Mouse (Mus musculus) frontal cortex, postnatal 14 days (tissue): Measurements from ENCODE around the gene Abtb2.
A peak's percentile ranks its signal among the peaks of the same experiment; 100 is the strongest.

ENCODE experiments used
- DNase-seq, 2 experiments: peaks; one replicate each; pipeline ENCODE4 v3.0.0; 2022; ENCODE audit warnings: low spot score in 2 of 2

The Abtb2 gene

GRCm38 (mm10) chr2:103584093-103584492, 18.0 kb downstream of the Abtb2 start:
- no peak for DNase-seq

DNA sequence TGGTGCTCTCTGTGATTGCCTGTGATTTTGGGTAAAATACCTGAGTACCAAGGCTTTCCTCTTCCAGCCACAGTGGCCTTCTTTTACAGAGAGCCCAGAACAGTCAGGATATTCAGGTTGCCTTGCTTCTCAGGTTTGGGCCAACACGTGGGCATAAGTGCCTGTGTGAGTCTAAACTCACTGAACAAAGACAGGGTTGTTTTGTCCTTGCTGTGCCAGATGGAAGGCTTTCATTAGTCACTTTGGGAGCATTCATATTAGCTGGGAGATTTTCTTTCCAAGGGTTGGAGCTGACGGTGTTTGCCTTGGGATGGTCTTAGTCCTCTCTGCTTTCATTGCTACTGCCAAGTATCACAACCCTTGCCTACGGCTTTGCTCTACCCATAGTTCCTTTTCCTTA, 20.3 kb downstream of the Abtb2 start:
- no peak for DNase-seq

GRCm38 (mm10) chr2:103588776-103589175, 22.7 kb downstream of the Abtb2 start:
- DNase-seq, result no peak

DNA sequence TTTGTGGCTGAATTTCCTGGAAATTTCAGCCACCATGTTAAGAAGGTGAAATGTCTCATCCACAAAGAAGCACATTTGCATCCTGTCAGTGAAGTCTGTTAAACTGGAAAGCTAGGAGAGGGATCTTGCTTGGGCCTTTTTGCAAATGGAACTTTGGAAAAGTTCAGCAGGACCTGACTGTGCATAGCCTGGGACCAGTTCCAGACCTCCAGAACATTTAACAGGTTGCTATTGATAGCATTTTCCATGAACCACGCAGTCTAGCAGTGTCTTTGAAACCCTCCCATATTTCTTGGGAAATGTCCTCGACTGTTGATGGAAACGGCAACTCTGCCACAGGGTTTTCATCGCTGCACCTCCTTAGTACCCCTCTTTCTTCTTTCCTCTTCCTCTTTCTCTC, 23.3 kb downstream of the Abtb2 start:
- no peak for DNase-seq

DNA sequence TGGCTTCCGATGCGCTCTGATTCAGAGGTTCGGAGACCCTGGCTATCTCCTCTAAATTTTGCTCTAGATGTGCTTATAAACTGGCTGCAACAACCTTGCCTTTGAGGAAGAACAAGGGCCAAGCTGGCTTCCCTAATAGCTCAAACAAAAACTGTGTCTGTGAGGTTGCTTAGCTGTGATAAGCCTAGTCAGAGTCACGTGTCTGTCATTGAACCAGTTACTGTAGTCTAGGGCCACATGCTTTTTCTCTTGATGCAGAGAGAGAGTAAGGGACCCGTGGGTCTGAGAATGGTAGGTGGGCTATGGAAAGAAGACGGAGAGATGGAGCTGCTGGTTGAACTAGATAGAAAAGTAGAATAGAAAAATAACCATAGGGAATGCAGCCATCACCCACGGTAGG, 24.5 kb downstream of the Abtb2 start:
- no peak for DNase-seq

DNA sequence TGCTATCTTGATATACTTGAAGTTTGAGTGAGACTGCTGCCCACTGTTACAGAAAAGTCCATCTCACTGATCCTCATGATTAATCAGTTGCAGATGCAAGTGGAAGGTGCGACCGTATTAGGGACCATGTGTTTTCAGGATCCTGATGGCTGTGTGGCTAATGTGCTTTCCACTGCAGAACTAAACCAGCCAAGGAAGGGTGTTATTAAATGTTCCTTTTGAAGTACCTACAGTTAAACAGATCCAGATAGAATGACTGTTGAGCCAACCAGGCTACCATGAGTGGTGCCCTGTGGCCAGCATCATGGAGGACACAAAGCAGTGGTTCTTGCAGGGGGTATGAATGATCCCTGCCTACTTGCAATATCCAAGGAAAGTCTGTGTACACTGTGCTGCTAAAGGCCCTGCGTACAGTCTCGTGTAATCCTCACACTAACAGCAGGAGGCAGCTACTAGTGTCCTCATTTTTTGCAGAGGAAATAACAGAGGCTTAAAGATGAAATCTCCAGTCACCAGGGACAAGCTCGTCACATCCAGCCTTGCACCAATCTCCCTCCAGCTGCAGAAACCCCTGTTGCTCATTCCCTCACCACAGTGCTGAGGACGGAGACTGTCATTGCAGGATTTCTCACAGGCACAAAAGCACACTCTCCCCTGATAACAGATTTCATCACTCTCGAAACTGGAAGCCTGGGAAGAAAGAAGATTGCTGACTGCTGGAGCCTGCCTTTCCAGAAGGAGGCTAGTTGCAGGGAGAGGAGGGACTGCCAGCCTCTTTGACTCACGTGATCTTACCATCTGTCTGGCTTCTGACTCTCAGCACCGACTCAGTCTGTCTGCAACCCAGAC, 25.9 kb downstream of the Abtb2 start:
- peak; percentile 24 to 34 for DNase-seq

DNA sequence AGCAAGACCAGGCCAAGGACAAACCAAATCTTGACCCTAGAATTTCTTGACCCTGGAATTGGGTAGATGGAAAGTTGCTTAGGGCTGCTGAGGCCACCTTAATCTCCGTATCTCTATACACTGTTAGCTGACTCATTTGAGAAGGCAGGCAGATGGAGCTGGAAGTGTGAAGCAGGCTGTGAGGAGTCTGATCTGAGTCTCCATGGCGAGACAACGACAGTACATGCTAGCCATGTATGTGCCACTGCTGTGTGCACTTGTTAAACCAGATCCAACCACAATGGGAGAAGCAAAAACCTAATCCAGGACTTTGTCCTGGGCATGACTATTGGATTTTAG, 26.4 kb downstream of the Abtb2 start:
- no peak for DNase-seq

GRCm38 (mm10) chr2:103594592-103595011, 28.5 kb downstream of the Abtb2 start:
- DNase-seq, result no peak

- DNase-seq, result no peak
Measured at GRCm38 (mm10) chr2:103595028-103595651, 29.0 kb downstream of the Abtb2 start.

DNA sequence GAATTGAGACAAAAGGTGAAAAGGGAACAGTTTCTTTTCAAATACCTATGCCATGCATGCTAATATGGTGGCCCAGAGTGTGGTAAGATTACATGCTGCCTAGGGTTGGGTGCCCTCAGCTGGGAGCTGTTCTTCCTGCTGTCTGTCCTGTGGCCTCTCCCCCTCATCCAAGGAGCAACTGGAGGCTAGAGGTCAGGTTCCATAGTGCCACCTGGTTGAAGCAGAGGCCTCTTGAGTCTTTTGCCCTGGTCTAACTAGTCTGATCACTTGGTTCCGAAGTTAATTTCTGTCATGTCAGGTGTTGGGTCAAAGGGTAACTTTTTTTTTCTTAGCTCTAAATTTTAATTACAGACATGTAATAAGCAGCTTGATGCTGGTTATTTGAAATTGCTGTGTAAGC, 33.2 kb downstream of the Abtb2 start:
- no peak for DNase-seq

GRCm38 (mm10) chr2:103600165-103600891, 34.2 kb downstream of the Abtb2 start:
- DNase-seq, result peak; percentile 26 to 33

DNA sequence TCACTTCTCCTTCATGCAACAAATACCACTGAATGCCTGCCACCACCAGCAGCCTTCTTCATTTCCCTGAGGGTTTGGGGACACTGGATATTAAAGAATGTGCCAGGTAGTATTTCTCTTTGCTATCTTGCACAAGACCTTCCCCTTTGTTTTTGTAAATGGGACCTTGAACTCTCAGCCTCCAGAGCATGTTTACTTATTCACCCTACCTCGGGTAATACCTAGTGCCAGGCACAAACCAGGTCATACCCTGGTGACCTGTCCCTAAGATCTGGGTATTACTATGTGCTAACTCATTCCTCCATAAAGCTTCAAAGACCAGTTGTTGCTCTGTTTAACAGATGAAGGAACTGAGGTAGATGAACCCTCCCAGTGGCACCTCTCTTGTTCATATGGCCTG, 35.0 kb downstream of the Abtb2 start:
- no peak for DNase-seq

DNA sequence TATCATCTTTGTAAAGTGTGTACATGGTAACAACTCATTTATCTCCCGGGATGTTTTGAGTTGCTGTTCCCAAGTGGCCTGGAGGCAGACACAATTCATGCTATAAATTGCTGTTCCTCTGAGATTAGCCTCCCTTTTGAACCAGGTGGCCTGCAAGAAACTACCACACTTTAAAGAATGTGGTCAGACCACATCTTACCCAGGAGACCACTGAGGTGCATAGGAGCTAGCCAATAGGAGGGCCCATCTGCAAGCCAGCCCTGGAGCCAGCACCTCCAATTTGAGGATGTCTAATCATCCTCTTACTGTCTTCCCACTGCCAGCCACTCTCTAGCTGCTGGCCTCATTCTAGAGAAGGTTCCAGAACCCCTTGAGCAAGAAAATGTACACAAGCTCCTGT, 35.4 kb downstream of the Abtb2 start:
- DNase-seq, result no peak

GRCm38 (mm10) chr2:103603209-103603608, 37.1 kb downstream of the Abtb2 start:
- no peak for DNase-seq

DNA sequence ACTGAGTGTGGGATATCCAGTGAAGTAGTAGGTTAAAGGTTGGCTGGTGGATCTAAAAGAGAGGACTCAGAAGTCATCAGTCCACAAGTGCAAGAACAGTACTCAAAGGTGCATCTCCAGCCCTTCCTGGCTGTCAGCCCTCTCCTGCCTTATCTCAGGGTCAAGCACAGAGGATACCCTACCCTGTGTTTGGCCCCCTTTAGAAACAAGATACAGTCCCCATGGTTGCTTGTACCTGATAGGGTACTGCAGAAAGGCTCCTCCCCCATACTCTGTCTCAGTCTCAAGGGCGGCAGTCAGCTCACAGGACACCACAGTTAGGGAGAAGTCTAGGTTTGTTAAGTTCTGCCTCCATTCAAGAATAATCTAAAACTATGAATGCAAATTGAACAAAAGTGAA, 37.8 kb downstream of the Abtb2 start:
- DNase-seq, result no peak

- DNase-seq, result no peak
Measured at GRCm38 (mm10) chr2:103605805-103606498, 39.8 kb downstream of the Abtb2 start.

DNA sequence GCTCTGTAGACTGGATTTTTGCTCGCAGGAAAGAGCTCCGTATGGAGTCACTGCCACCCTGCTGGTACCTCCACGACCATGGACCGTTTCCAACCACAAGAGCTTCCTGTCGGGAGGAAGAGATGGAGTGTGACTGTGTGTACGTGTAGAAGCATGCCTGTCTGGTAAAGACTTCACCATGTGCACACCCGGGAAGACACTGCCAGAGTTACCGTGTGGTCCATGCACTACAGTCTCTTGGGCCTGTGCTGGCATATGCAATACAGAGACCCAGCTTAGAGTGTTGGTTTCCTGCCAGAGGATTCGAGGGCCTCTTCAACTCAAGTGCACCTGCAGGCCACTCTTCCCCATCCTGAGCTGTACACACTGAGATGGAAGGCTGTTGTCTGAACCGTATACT, 41.8 kb downstream of the Abtb2 start:
- no peak for DNase-seq

- no peak for DNase-seq
Measured at GRCm38 (mm10) chr2:103608947-103609346, 42.8 kb downstream of the Abtb2 start.

GRCm38 (mm10) chr2:103609499-103609898, 43.4 kb downstream of the Abtb2 start:
- DNase-seq, result no peak

GRCm38 (mm10) chr2:103610831-103611535, 44.9 kb downstream of the Abtb2 start:
- DNase-seq, result no peak

DNA sequence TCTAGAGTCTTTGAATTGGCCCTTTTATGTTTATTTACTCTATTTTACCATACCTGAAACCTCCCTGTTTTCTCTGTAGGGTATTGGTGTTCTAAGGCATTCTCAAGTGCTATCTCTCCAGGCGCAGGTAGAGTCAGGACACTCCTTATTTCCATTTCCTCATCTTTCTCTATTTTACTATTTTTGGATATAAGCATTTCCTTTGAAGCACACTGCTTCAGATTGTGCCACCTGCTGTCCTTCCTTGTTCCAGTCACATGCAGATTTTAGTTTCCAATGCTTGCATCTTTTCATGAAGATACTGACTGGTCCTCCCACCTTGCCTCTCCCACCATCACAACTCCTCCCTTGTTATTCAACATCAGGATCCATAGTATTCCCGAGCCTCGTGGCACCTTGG, 47.8 kb downstream of the Abtb2 start:
- no peak for DNase-seq

DNA sequence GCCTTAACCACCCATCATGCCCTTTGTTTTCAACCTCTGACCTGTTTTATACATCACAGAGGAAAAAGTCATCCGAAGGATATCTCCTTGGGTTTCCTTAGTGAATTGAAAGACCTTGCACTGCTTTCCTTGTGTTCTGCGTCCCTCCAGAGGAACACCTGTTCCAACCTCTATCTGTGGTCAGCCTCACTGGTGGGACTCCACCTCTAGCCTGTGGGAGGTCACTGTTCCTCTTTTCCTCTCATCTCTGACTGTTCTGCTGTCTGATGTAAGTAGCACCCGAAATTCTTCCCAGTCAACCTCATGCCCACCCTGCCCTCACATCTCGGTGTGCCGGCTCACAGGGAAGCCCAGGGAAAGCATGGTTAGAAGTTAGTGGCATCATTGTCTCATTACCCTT, 48.9 kb downstream of the Abtb2 start:
- no peak for DNase-seq
